Mouse (Mus musculus) gastrocnemius, postnatal 25 days (tissue): ENCODE measurements around the gene Adprm. TPM values are rescaled to one million over a fixed set of nuclear protein-coding genes. Genes with fewer than 3 reads are reported as not detected.
"Not testable (repeated sequence)": the region's sequence is repeated elsewhere in the genome, so short reads cannot be mapped to it uniquely, and the experiment has no call there.

Source experiments
- DNase-seq: peaks from one replicate; pipeline ENCODE4 v3.0.0; 2022
- long read RNA-seq, 2 experiments: library from polyadenylated mRNA; stranded (forward); transcript quantifications; one replicate each; pipeline ENCODE4 v2.0.0; 2021
- total RNA-seq, 2 experiments: library from RNA; stranded (reverse); gene quantifications; 1 replicate in 1 of 2; 2 replicates in 1 of 2; pipeline ENCODE4 v1.2.3; 2021

Gene Adprm
- 1 to 10 TPM; 6.9 to 8.9 TPM for total RNA-seq
- long read RNA-seq, experiment 1, partial matches to known transcripts: 0 of 7 reads
- long read RNA-seq, experiment 1, other reads (novel, unspliced or antisense): 3 of 7 reads
- long read RNA-seq, experiment 2, transcript Adprm-201 (5 exons, 1,283 nt): major isoform, 9 of 14 reads
- long read RNA-seq, experiment 2, partial matches to known transcripts: 0 of 14 reads
- long read RNA-seq, experiment 2, other reads (novel, unspliced or antisense): 4 of 14 reads

GRCm38 (mm10) chr11:67052321-67052952 is at the start of gene Adprm, which contains the start of gene Sco1:
Adprm (minus strand) TSS chr11:67052594.
Sco1 (plus strand) TSS chr11:67052670.
- DNase-seq: peak; percentile 85

- no peak for DNase-seq
Measured at GRCm38 (mm10) chr11:67101713-67102112, 49.3 kb upstream of the Adprm start.

- DNase-seq: peak; percentile 5
Measured at GRCm38 (mm10) chr11:67100169-67100568, 47.8 kb upstream of the Adprm start.

GRCm38 (mm10) chr11:67099241-67099640 is 46.8 kb upstream of the Adprm start:
- no peak for DNase-seq

DNA sequence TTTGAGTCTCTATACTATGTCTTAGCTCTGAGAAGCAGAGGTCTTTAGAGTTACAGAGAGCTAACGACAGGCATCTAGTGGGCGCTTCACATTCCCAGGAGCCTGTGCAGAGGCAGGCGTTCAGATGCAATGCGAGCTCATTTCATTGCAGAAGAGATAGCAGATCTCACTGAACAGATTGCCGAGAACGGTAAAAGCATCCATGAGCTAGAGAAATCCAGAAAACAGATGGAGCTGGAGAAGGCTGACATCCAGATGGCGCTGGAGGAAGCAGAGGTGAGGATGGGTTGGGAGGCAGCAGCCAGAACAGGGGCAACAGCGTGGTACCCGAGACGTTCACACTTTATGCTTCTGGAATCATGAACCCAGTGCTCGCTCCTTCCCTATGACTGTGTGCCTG is 46.0 kb upstream of the Adprm start:
- no peak for DNase-seq

DNA sequence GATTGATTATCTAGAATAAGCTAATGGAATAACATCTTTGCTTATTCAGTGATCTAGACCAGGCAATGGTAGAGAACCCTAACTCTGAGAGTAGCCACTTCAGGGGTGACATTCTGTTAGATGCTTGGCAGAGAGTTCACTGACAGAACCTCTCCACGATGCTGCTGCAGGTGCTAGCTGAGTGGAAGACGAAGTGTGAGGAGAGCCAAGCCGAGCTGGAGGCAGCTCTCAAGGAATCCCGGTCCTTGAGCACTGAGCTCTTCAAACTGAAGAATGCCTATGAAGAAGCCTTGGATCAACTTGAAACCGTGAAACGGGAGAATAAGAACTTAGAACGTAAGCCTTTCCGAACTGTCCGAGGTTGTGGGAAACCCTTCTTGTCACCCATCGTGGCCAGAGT is 45.3 kb upstream of the Adprm start:
- DNase-seq: no peak

GRCm38 (mm10) chr11:67094470-67094869 is 42.1 kb upstream of the Adprm start:
- no peak for DNase-seq

DNA sequence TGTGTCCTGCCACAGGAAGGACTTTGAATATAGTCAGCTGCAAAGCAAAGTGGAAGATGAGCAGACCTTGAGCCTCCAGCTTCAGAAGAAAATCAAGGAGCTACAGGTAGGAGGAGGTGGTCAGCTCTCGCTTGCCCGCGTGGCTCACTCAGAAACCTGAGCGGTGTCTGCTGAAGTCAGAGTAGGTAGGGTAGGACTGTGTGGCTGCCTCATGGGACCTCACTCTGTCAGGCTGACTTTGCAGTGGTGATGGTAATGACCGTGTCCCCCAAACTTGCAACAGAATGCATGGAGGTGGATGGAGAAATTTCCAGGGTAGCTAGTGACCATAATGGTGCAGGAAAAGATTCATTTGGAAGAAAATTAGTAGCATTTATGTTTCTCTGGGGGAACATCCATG is 41.3 kb upstream of the Adprm start:
- no peak for DNase-seq

GRCm38 (mm10) chr11:67093201-67093600 is 40.8 kb upstream of the Adprm start:
- DNase-seq: no peak

DNA sequence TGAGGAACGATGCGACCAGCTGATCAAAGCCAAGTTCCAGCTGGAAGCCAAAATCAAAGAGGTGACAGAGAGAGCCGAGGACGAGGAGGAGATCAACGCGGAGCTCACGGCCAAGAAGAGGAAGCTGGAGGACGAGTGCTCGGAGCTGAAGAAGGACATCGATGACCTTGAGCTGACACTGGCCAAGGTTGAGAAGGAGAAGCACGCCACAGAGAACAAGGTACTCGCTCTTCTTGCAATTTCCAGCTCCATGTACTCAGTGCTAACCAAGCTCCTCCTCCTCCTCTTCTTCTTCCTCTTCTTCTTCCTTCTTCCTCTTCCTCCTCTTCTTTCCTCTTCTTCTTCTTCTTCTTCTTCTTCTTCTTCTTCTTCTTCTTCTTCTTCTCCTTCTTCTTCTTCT is 40.0 kb upstream of the Adprm start:
- DNase-seq: not testable (repeated sequence)

DNA sequence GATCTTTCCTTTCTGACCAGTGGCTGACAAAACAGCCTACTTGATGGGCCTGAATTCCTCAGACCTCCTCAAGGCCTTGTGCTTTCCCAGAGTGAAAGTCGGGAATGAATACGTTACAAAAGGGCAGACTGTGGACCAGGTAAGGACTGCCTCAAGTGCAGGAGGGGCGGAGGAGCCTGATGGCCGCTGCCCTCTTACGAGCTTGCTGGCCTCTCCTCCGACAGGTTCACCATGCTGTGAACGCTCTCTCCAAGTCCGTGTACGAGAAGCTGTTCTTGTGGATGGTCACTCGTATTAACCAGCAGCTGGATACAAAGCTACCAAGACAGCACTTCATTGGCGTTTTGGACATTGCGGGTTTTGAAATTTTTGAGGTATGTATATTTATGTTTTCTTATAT is 34.8 kb upstream of the Adprm start:
- no peak for DNase-seq

DNA sequence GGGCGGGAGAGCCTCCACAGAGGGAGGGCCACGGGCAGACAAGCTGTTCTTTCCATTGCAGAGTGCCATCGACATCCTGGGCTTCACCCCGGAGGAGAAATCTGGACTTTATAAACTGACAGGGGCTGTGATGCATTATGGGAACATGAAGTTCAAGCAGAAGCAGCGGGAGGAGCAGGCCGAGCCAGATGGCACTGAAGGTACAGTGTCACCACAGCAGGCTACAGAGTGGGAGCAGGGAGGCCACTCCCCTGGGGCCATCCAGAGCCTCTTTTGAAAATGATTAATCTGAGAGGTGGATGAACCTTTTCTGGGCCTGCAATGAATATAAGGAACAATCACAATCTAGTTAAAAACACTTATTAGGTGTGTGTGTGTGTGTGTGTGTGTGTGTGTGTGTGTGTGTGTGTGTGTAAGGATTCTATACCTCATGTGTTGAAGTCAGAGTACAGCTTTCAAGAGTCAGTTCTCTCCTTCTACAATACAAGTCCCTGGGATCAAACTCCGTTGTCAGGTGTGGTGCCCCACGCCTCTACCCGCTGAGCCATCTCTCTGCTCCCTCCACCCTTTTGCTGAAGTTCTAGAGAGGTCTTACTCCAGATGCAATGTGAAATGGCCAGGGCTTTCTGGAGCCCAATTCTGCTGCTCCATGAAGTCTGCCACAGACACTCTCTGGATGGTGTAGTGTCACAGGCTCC is 34.2 kb upstream of the Adprm start:
- DNase-seq: no peak

DNA sequence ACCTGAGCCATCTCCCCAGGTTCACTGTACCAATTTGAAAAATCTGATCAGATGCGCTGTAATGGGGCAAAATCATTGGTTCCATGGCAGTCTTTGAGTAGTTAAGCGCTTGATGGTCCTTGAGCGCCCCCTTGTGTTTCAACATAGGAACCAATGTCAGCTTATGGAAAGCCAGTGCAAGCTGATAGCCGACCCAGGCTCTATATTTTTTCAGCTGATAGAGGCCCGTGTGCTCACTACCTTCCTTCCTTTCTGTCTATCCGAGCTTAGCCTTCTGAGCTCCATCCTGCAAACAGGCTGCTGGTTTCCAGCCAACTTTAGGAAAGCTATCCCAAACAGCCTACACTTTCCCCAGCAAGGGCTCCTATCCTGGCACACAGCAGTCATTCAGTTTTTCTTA is 33.1 kb upstream of the Adprm start:
- DNase-seq: no peak

DNA sequence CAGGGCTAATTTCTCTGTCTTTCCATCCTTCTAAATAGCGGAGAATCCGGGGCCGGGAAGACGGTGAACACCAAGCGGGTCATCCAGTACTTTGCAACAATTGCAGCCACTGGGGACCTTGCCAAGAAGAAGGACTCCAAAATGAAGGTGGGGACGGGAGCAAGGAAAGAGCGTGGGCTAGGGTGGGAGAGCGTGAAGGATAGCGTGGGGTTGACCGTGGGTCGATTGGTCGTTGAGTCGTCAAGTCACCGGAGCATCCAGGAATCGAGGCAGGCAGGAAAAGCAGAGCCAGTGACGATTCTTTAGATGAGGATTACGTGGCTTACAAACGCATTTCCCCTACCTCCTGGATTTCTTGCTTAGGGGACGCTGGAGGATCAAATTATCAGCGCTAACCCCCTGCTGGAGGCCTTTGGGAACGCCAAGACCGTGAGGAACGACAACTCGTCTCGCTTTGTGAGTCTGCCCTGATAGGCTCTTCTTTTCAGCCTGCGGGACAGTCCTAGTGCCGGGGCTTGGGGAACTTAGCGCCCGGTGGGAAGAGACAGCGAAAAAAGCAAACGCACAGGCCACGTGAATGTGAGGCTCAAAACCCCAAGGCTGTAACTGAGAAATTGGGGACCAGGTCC is 31.4 kb upstream of the Adprm start:
- DNase-seq: no peak

- DNase-seq: no peak
Measured at GRCm38 (mm10) chr11:67083239-67083638, 30.8 kb upstream of the Adprm start.

GRCm38 (mm10) chr11:67082793-67083192 is 30.4 kb upstream of the Adprm start:
- DNase-seq: no peak

- no peak for DNase-seq
Measured at GRCm38 (mm10) chr11:67082188-67082587, 29.8 kb upstream of the Adprm start.

GRCm38 (mm10) chr11:67081125-67081649 is 28.8 kb upstream of the Adprm start:
- DNase-seq: peak; percentile 25

DNA sequence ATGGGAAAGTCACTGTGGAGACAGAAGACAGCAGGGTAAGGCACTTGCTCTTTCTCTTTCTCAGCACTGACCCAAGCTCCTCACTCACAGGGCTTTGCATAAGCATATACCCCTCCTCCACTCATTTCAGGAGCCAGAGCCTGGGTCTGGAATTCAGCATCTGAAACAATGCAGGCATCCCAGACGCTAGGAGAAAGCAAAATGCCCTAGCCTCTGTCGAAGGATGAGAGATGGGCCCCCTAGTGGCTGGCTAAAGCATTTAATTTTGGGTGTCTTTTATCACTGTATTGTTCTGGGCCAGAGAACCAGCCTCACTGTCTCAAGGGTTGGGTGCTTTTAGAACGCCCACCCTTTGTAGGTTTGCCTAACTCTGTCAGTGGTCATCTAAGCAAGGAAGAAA is 27.8 kb upstream of the Adprm start:
- no peak for DNase-seq

DNA sequence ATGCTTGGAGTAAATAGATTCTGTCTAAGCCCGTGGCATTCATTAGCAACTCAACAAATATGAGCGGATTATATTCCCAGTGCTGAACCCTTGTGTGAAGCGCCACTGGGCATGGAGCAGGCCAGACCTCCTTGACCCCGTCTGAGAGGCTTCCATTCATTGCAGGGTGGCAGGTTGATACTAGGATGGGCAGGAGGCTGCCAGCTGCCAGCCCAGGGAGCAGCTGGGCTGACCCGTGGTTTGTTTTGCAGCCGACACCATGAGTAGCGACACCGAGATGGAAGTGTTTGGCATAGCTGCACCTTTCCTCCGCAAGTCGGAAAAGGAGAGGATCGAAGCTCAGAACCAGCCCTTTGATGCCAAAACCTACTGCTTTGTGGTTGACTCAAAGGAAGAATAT is 27.3 kb upstream of the Adprm start:
- no peak for DNase-seq

- no peak for DNase-seq
Measured at GRCm38 (mm10) chr11:67078888-67079287, 26.5 kb upstream of the Adprm start.

DNA sequence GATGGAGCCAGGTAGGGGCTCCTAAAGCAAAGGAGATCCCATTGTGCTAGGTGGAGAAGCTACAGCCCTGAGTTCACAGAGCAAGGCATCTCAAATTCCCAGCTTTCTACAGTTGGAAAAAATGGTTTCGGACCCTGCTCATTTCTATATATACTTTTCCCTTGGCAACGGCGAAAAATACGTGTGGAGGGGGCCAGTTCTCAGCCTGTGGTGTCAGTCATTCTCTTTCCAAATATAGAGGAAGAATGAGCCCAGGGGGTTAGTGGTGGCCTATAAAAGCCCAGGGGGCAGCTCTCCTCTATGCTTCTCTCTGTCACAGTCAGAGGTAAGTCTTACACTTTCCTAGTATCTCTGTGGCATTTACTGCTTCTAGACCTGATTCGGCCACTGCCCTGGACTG is 25.6 kb upstream of the Adprm start, which contains the start of gene Myh3:
Gene Myh3 (plus strand): TSS at position 301 of the 400 bp plus-strand sequence.
- no peak for DNase-seq

DNA sequence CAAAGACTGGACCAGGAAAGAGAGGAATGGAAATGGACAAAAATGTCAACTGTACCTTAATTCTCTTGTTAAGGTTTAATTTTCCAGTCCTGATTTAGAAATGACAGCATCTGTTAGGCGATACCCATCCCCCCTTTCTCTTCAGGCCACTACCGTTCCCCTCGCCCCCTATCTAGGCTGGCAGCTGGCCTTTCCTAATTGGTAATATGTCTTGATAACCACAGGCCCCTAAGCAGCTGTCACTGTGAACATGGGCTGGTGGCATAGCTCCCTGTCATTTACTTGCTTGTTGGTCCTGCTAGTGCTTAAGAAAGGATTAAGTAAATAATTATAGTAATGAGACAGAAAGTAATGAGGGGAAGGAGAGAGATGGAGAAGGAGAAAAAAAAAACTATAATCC is 25.0 kb upstream of the Adprm start:
- DNase-seq: no peak
